Mouse (Mus musculus): ENCODE data around the gene Slc35b4. TPM values are rescaled to one million over a fixed set of nuclear protein-coding genes. Genes with fewer than 3 reads are reported as not detected.
A peak's percentile ranks its signal among the peaks of the same experiment; 100 is the strongest.

The Slc35b4 gene
- 60.4 and 70.3 TPM in 2 replicates for polyA plus RNA-seq (2015; fragmentation: Nextera tagmentation; extraction: Ambion mirVana)

- peak; percentile 96 for ATAC-seq (replicated peaks; ENCODE audit: low FRiP score, low read depth)
Observed at GRCm38 (mm10) chr6:34176864-34177247, at the start of gene Slc35b4. Gene Slc35b4, minus strand, starts transcription at chr6:34177111.

GRCm38 (mm10) chr6:34225004-34225599, 48.2 kb upstream of the Slc35b4 start:
- peak; percentile 39; the same call in 1 of the 2 replicates for TF ChIP-seq CTCF (IDR thresholded peaks at IDR 0.05; ENCODE audit: low read depth)
- Histone ChIP-seq H3K9ac (ENCODE audit: low read depth, low read length) (no peak overlapping the region), H3K9me3 (replicated peaks; ENCODE audit: low read length) (no peaks in the 10 kb centered on the region), H3K36me3 (ENCODE audit: insufficient read depth, low read length) (no peaks in the 10 kb centered on the region), H3K4me1 (replicated peaks; ENCODE audit: insufficient read depth, low read length) (0 out of 2 replicates have a peak, but pooled peaks cover 5% of the 10 kb centered on the region), H3K27ac (no peak overlapping the region), H3K27me3 (ENCODE audit: insufficient read depth, low read length) (no peaks in the 10 kb centered on the region), H3K4me2 (ENCODE audit: low read length) (no peak overlapping the region), H3K4me3 (replicated peaks; ENCODE audit: low read depth, low read length) (no peak overlapping the region)
- DNase-seq (ENCODE audit: low spot score) (no peak), ATAC-seq (replicated peaks; ENCODE audit: low FRiP score, low read depth) (no peak)
- WGBS: 92% methylated on average over 3 of the region's 3 CpGs

More at GRCm38 (mm10) chr6:34176864-34177247, at the start of gene Slc35b4:
- Histone ChIP-seq H3K36me3 (ENCODE audit: insufficient read depth, low read length) (no peaks in the 10 kb centered on the region), H3K4me2 (ENCODE audit: low read length) (peak within 1 kb of the TSS; percentile 69), H3K9me3 (replicated peaks; ENCODE audit: low read length) (no peaks in the 10 kb centered on the region), H3K4me1 (replicated peaks; ENCODE audit: insufficient read depth, low read length) (peaks cover 13% of the 10 kb centered on the region), H3K27me3 (ENCODE audit: insufficient read depth, low read length) (no peaks in the 10 kb centered on the region), H3K9ac (ENCODE audit: low read depth, low read length) (peak within 1 kb of the TSS; percentile 76), H3K27ac (peak within 1 kb of the TSS; percentile 85), H3K4me3 (replicated peaks; ENCODE audit: low read depth, low read length) (peak within 1 kb of the TSS; percentile 69)
- DNase-seq (ENCODE audit: low spot score): peak; percentile 99
- under 1% methylated on average over 29 of the region's 29 CpGs for WGBS
- TF ChIP-seq CTCF (IDR thresholded peaks at IDR 0.05; ENCODE audit: low read depth): peak; percentile 16; the same call in 1 of the 2 replicates

DNA sequence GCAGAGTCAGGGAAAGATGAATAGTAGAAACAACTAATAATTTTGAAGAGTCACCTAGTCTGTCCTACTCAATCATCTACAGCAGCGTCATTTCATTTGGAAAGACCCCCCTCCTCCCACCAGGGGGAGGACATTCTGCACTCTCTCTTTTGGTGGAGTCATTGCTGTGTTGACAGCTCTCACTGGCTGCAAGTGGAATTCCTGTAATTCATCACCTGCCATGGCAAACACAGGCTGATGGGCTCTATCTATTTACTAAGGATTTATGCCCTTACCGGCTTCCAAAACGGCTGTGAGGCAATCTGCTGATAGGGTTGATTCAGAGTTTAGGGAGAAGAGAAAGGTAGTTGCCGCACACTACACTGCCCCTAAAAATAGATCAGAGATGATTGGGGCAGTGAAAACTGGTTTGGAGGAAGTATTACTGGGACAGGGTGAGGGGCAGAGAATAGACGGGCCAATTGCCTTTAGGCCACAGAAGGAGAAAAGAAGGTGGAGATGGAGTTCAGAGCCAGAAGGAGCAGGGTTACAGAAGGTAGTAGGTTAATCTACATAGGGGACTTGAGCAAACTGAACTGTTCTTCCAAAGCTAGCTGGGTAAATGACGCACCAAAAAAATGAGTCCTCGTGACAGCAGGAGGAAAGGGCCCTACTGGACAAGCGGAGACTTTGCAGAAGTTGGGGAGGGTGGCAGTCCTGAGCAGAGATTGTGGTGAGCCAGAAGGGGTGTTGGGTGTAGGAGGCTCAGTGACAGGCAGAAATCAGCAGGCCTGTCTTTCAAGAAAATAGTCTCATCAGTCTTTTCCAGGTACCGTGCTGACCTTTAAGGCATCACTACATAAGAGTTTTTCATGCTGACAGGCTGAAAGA, 39.8 kb upstream of the Slc35b4 start:
- WGBS: 45% methylated on average over 9 of the region's 9 CpGs
- Histone ChIP-seq H3K27me3 (ENCODE audit: insufficient read depth, low read length) (no peaks in the 10 kb centered on the region), H3K4me2 (ENCODE audit: low read length) (no peak overlapping the region), H3K36me3 (ENCODE audit: insufficient read depth, low read length) (no peaks in the 10 kb centered on the region), H3K4me1 (replicated peaks; ENCODE audit: insufficient read depth, low read length) (no peaks in the 10 kb centered on the region), H3K27ac (no peak overlapping the region), H3K9ac (ENCODE audit: low read depth, low read length) (no peak overlapping the region), H3K9me3 (replicated peaks; ENCODE audit: low read length) (no peaks in the 10 kb centered on the region), H3K4me3 (replicated peaks; ENCODE audit: low read depth, low read length) (no peak overlapping the region)
- ATAC-seq (replicated peaks; ENCODE audit: low FRiP score, low read depth): no peak
- no peak for TF ChIP-seq CTCF (IDR thresholded peaks at IDR 0.05; ENCODE audit: low read depth)
- DNase-seq (ENCODE audit: low spot score): no peak

DNA sequence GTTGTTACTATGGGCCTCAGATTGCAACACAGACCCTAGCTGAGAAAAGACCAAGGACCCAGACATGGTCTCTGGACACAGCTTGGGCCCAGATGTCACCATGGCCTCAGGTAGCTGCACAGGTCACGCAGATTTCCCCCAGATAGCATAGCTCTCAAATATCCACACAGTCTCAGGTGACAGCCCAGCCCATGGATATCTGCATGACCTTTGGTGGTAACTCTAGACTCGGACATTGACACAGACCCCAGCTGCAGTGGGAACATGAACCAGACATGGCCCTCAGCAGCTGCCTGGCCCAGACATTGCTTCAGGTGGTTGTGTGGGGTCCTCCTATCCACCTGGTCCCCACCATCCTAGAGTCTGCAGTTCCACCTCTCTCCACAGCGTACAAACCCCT, 28.8 kb upstream of the Slc35b4 start:
- Histone ChIP-seq H3K36me3 (ENCODE audit: insufficient read depth, low read length) (no peaks in the 10 kb centered on the region), H3K4me1 (replicated peaks; ENCODE audit: insufficient read depth, low read length) (no peaks in the 10 kb centered on the region), H3K27ac (no peak overlapping the region), H3K9me3 (replicated peaks; ENCODE audit: low read length) (no peaks in the 10 kb centered on the region), H3K4me2 (ENCODE audit: low read length) (no peak overlapping the region), H3K27me3 (ENCODE audit: insufficient read depth, low read length) (no peaks in the 10 kb centered on the region), H3K9ac (ENCODE audit: low read depth, low read length) (no peak overlapping the region), H3K4me3 (replicated peaks; ENCODE audit: low read depth, low read length) (no peak overlapping the region)
- WGBS: 62% methylated on average over 3 of the region's 3 CpGs
- DNase-seq (ENCODE audit: low spot score) (no peak), ATAC-seq (replicated peaks; ENCODE audit: low FRiP score, low read depth) (no peak)
- TF ChIP-seq CTCF (IDR thresholded peaks at IDR 0.05; ENCODE audit: low read depth): no peak

GRCm38 (mm10) chr6:34204971-34205572, 28.2 kb upstream of the Slc35b4 start:
- DNase-seq (ENCODE audit: low spot score) (no peak), ATAC-seq (replicated peaks; ENCODE audit: low FRiP score, low read depth) (no peak)
- Histone ChIP-seq H3K27ac (no peak overlapping the region), H3K9me3 (replicated peaks; ENCODE audit: low read length) (no peaks in the 10 kb centered on the region), H3K36me3 (ENCODE audit: insufficient read depth, low read length) (no peaks in the 10 kb centered on the region), H3K4me3 (replicated peaks; ENCODE audit: low read depth, low read length) (no peak overlapping the region), H3K4me2 (ENCODE audit: low read length) (no peak overlapping the region), H3K9ac (ENCODE audit: low read depth, low read length) (no peak overlapping the region), H3K27me3 (ENCODE audit: insufficient read depth, low read length) (no peaks in the 10 kb centered on the region), H3K4me1 (replicated peaks; ENCODE audit: insufficient read depth, low read length) (no peaks in the 10 kb centered on the region)
- TF ChIP-seq CTCF (IDR thresholded peaks at IDR 0.05; ENCODE audit: low read depth): peak; percentile 55
- 61% methylated on average over 8 of the region's 8 CpGs for WGBS

DNA sequence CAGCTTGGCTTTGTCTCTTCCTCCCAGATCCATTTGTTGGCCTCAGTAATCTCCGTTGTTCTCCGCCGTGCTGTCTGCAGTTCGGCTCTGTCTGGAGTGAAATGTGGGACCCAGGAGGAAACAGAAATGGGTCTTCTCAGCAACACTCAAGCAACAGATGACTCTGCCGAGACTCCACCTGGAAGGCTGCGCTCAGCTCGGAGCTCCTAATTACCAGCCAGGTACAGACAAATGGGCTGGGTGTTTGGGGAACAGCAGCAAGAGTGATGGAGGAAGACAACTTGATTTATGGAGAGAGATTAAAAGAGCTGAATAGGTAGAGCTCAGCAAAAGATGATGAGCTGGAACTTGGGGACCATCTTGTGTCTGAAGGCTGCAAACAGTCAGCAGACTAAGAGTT, 26.6 kb upstream of the Slc35b4 start:
- ATAC-seq (replicated peaks; ENCODE audit: low FRiP score, low read depth): no peak
- Histone ChIP-seq H3K27ac (no peak overlapping the region), H3K9me3 (replicated peaks; ENCODE audit: low read length) (no peaks in the 10 kb centered on the region), H3K4me1 (replicated peaks; ENCODE audit: insufficient read depth, low read length) (no peaks in the 10 kb centered on the region), H3K4me2 (ENCODE audit: low read length) (no peak overlapping the region), H3K9ac (ENCODE audit: low read depth, low read length) (no peak overlapping the region), H3K27me3 (ENCODE audit: insufficient read depth, low read length) (no peaks in the 10 kb centered on the region), H3K36me3 (ENCODE audit: insufficient read depth, low read length) (no peaks in the 10 kb centered on the region), H3K4me3 (replicated peaks; ENCODE audit: low read depth, low read length) (no peak overlapping the region)
- TF ChIP-seq CTCF (IDR thresholded peaks at IDR 0.05; ENCODE audit: low read depth): no peak
- DNase-seq (ENCODE audit: low spot score): no peak
- WGBS: 63% methylated on average over 7 of the region's 7 CpGs

Measured in kidney, postnatal 0 days (tissue).